Mouse (Mus musculus) layer of hippocampus, adult 2 months (tissue): ENCODE measurements around the gene Rhoh. TPM values are rescaled to one million over a fixed set of nuclear protein-coding genes. Genes with fewer than 3 reads are reported as not detected.
A peak's percentile ranks its signal among the peaks of the same experiment; 100 is the strongest.

Source experiments
- DNase-seq, 2 experiments: peaks; one replicate each; pipeline ENCODE4 v3.0.0; 2022; ENCODE audit warnings: low spot score in 2 of 2
- H3K27ac ChIP-seq: fragments of 200-600 bp; 2 replicates; pipeline ENCODE4 v1.8.1; 2022
- H3K4me3 ChIP-seq: fragments of 200-600 bp; 2 replicates; pipeline ENCODE4 v1.8.1; 2022; ENCODE audit warnings: mild to moderate bottlenecking
- CTCF ChIP-seq: fragments of 200-600 bp; conservative IDR thresholded peaks from 2 replicates; pipeline ENCODE4 v1.8.1; 2022; ENCODE audit warnings: antibody characterized with exemption, mild to moderate bottlenecking, moderate library complexity
- total RNA-seq, 2 experiments: library from RNA; stranded (reverse); gene quantifications; 2 replicates each; pipeline ENCODE4 v1.2.3; 2021

Rhoh gene
- total RNA-seq, 2 experiments from 2014 or later = 0.69 to 0.97 TPM

- Histone ChIP-seq H3K27ac (no peak overlapping the region), H3K4me3 (no peak overlapping the region)
- no peak for TF ChIP-seq CTCF
- DNase-seq = no peak
Observed at GRCm38 (mm10) chr5:65911676-65912075, 50.7 kb downstream of the Rhoh start.

- no peak for DNase-seq
- Histone ChIP-seq H3K4me3 (no peak overlapping the region), H3K27ac (no peak overlapping the region)
- TF ChIP-seq CTCF = no peak
Observed at GRCm38 (mm10) chr5:65912201-65912600, 51.2 kb downstream of the Rhoh start.

- H3K27ac ChIP-seq = no peak overlapping the region
- no peak overlapping the region for H3K4me3 ChIP-seq
- no peak for TF ChIP-seq CTCF
- no peak for DNase-seq
Observed at GRCm38 (mm10) chr5:65913126-65913525, 52.1 kb downstream of the Rhoh start.

- Histone ChIP-seq H3K27ac (no peak overlapping the region), H3K4me3 (no peak overlapping the region)
- no peak for DNase-seq
- no peak for TF ChIP-seq CTCF
Observed at GRCm38 (mm10) chr5:65914342-65914741, 53.3 kb downstream of the Rhoh start.

- no peak for DNase-seq
- TF ChIP-seq CTCF = no peak
- H3K27ac ChIP-seq = no peak overlapping the region
- H3K4me3 ChIP-seq = no peak overlapping the region
Observed at GRCm38 (mm10) chr5:65916930-65917329, 55.9 kb downstream of the Rhoh start.

- TF ChIP-seq CTCF = no peak
- no peak overlapping the region for H3K4me3 ChIP-seq
- no peak overlapping the region for H3K27ac ChIP-seq
- DNase-seq = no peak
Observed at GRCm38 (mm10) chr5:65918601-65919000, 57.6 kb downstream of the Rhoh start.

GRCm38 (mm10) chr5:65919326-65919725 is 58.3 kb downstream of the Rhoh start:
- Histone ChIP-seq H3K4me3 (no peak overlapping the region), H3K27ac (no peak overlapping the region)
- DNase-seq = no peak
- no peak for TF ChIP-seq CTCF

GRCm38 (mm10) chr5:65919904-65920303 is 58.9 kb downstream of the Rhoh start:
- DNase-seq = no peak
- Histone ChIP-seq H3K4me3 (no peak overlapping the region), H3K27ac (no peak overlapping the region)
- TF ChIP-seq CTCF = no peak

GRCm38 (mm10) chr5:65920701-65921426 is 59.9 kb downstream of the Rhoh start:
- H3K4me3 ChIP-seq = no peak overlapping the region
- no peak for TF ChIP-seq CTCF
- DNase-seq = no peak
- H3K27ac ChIP-seq = no peak overlapping the region

GRCm38 (mm10) chr5:65921477-65922138 is 60.6 kb downstream of the Rhoh start:
- no peak overlapping the region for H3K27ac ChIP-seq
- TF ChIP-seq CTCF = no peak
- DNase-seq = no peak
- H3K4me3 ChIP-seq = no peak overlapping the region

GRCm38 (mm10) chr5:65926666-65927065 is 65.7 kb downstream of the Rhoh start:
- no peak for DNase-seq
- no peak for TF ChIP-seq CTCF
- Histone ChIP-seq H3K27ac (no peak overlapping the region), H3K4me3 (no peak overlapping the region)

- TF ChIP-seq CTCF = no peak
- DNase-seq = no peak
Observed at GRCm38 (mm10) chr5:65929162-65929561, 68.1 kb downstream of the Rhoh start.

GRCm38 (mm10) chr5:65930171-65930570 is 69.2 kb downstream of the Rhoh start:
- no peak for DNase-seq

More at GRCm38 (mm10) chr5:65929162-65929561, 68.1 kb downstream of the Rhoh start:
- H3K4me3 ChIP-seq = no peak overlapping the region
- no peak overlapping the region for H3K27ac ChIP-seq

GRCm38 (mm10) chr5:65933258-65933657 is 72.2 kb downstream of the Rhoh start:
- no peak for TF ChIP-seq CTCF
- DNase-seq = no peak
- Histone ChIP-seq H3K27ac (0 out of 2 replicates have a peak overlapping the region, but pooled peaks have one; percentile 14), H3K4me3 (no peak overlapping the region)

More at GRCm38 (mm10) chr5:65930171-65930570, 69.2 kb downstream of the Rhoh start:
- Histone ChIP-seq H3K4me3 (no peak overlapping the region), H3K27ac (no peak overlapping the region)
- TF ChIP-seq CTCF = no peak
